Mouse (Mus musculus): Measurements from ENCODE around the gene Nab2. TPM values are rescaled to one million over a fixed set of nuclear protein-coding genes. Genes with fewer than 3 reads are reported as not detected.
A peak's percentile ranks its signal among the peaks of the same experiment; 100 is the strongest.

The Nab2 gene
- polyA plus RNA-seq, 1 experiment from 2014 or later: 5.5 TPM

DNA sequence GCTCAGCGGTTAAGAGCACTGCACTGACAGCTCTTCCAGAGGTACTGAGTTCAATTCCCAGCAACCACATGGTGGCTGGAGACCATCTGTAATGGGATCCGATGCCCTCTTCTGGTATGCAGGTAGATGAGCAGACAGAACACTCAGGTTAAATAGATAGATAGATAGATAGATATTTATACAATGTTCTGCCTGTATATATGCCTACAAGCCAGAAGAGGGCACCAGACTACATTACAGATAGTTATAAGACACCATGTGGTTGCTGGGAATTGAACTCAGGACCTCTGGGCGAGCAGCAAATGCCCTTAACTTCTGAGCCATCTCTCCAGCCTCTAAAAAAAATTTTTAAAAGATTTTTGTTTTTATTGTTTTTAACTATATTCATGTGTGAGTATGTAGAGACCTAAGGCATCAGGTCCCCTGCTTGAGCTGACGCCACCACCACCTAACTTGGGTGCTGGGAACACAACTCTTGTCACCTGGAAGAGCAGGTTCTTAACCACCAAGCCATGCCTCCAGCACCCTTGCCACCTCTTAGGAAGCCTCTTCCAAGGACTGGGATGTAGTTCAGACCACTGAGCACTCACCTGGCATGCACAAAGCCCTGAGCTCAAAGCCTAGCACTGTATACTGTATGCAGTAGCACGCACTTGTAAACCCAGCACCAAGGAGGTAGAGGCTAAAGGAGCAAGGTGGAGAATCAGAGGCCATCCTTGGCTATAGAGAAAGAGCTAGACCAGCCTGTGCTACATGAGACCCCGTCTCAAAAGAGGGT lies 44.7 kb downstream of the Nab2 start:
- ATAC-seq (replicated peaks; ENCODE audit: low FRiP score) (no peak), DNase-seq (ENCODE audit: low spot score) (no peak)
- no peak overlapping the region for H3K4me3 ChIP-seq (ENCODE audit: low read depth, low read length)
- no peaks in the 10 kb centered on the region for H3K36me3 ChIP-seq (ENCODE audit: control insufficient read depth, insufficient read depth, low read length)
- H3K4me1 ChIP-seq (replicated peaks; ENCODE audit: control insufficient read depth, insufficient read depth, low read length): peaks cover 11% of the 10 kb centered on the region
- H3K27me3 ChIP-seq (ENCODE audit: control insufficient read depth, insufficient read depth, low read length): no peaks in the 10 kb centered on the region
- no peak overlapping the region for H3K9ac ChIP-seq (ENCODE audit: low read length)
- H3K9me3 ChIP-seq (ENCODE audit: control insufficient read depth, low read length): peaks cover 4% of the 10 kb centered on the region; the same call in 1 of the 2 replicates
- no peak overlapping the region for H3K27ac ChIP-seq (ENCODE audit: low read depth, low read length)
- WGBS: 95% methylated on average over 6 of the region's 6 CpGs
- no peak overlapping the region for H3K4me2 ChIP-seq (ENCODE audit: low read depth, low read length, severe bottlenecking)

- Histone ChIP-seq H3K27me3 (ENCODE audit: control insufficient read depth, insufficient read depth, low read length) (no peaks in the 10 kb centered on the region), H3K4me3 (ENCODE audit: low read depth, low read length) (no peak overlapping the region), H3K4me2 (ENCODE audit: low read depth, low read length, severe bottlenecking) (no peak overlapping the region), H3K36me3 (ENCODE audit: control insufficient read depth, insufficient read depth, low read length) (no peaks in the 10 kb centered on the region), H3K4me1 (replicated peaks; ENCODE audit: control insufficient read depth, insufficient read depth, low read length) (peaks cover 11% of the 10 kb centered on the region), H3K9ac (ENCODE audit: low read length) (no peak overlapping the region), H3K27ac (ENCODE audit: low read depth, low read length) (no peak overlapping the region; the same call in 1 of the 2 replicates), H3K9me3 (ENCODE audit: control insufficient read depth, low read length) (peaks cover 4% of the 10 kb centered on the region; the same call in 1 of the 2 replicates)
- ATAC-seq (replicated peaks; ENCODE audit: low FRiP score) (no peak), DNase-seq (ENCODE audit: low spot score) (no peak)
- WGBS: 64% methylated on average over 4 of the region's 4 CpGs
Measured at GRCm38 (mm10) chr10:127622661-127623060, 45.7 kb downstream of the Nab2 start.

GRCm38 (mm10) chr10:127622057-127622392 lies 46.3 kb downstream of the Nab2 start:
- peak overlapping the region; percentile 68 for H3K27ac ChIP-seq (ENCODE audit: low read depth, low read length)
- H3K4me1 ChIP-seq (replicated peaks; ENCODE audit: control insufficient read depth, insufficient read depth, low read length): peaks cover 13% of the 10 kb centered on the region
- no peaks in the 10 kb centered on the region for H3K27me3 ChIP-seq (ENCODE audit: control insufficient read depth, insufficient read depth, low read length)
- H3K9ac ChIP-seq (ENCODE audit: low read length): peak overlapping the region; percentile 43
- H3K4me2 ChIP-seq (ENCODE audit: low read depth, low read length, severe bottlenecking): peak overlapping the region; percentile 47
- peak; percentile 9; the same call in 1 of the 2 replicates for ATAC-seq (replicated peaks; ENCODE audit: low FRiP score)
- under 1% methylated on average over 13 of the region's 13 CpGs for WGBS
- peak; percentile 74 for DNase-seq (ENCODE audit: low spot score)
- peak overlapping the region; percentile 74 for H3K4me3 ChIP-seq (ENCODE audit: low read depth, low read length)
- no peaks in the 10 kb centered on the region for H3K36me3 ChIP-seq (ENCODE audit: control insufficient read depth, insufficient read depth, low read length)
- peaks cover 4% of the 10 kb centered on the region; the same call in 1 of the 2 replicates for H3K9me3 ChIP-seq (ENCODE audit: control insufficient read depth, low read length)

GRCm38 (mm10) chr10:127621191-127622056 lies 46.9 kb downstream of the Nab2 start:
- Histone ChIP-seq H3K36me3 (ENCODE audit: control insufficient read depth, insufficient read depth, low read length) (no peaks in the 10 kb centered on the region), H3K9ac (ENCODE audit: low read length) (peak overlapping the region; percentile 43), H3K9me3 (ENCODE audit: control insufficient read depth, low read length) (peaks cover 1% of the 10 kb centered on the region; the same call in 1 of the 2 replicates), H3K4me3 (ENCODE audit: low read depth, low read length) (peak overlapping the region; percentile 74), H3K4me1 (replicated peaks; ENCODE audit: control insufficient read depth, insufficient read depth, low read length) (peaks cover 13% of the 10 kb centered on the region), H3K4me2 (ENCODE audit: low read depth, low read length, severe bottlenecking) (peak overlapping the region; percentile 47), H3K27me3 (ENCODE audit: control insufficient read depth, insufficient read depth, low read length) (no peaks in the 10 kb centered on the region), H3K27ac (ENCODE audit: low read depth, low read length) (peak overlapping the region; percentile 68)
- WGBS: under 1% methylated on average over 38 of the region's 39 CpGs
- peak; percentile 88 for ATAC-seq (replicated peaks; ENCODE audit: low FRiP score)
- DNase-seq (ENCODE audit: low spot score): peak; percentile 94

DNA sequence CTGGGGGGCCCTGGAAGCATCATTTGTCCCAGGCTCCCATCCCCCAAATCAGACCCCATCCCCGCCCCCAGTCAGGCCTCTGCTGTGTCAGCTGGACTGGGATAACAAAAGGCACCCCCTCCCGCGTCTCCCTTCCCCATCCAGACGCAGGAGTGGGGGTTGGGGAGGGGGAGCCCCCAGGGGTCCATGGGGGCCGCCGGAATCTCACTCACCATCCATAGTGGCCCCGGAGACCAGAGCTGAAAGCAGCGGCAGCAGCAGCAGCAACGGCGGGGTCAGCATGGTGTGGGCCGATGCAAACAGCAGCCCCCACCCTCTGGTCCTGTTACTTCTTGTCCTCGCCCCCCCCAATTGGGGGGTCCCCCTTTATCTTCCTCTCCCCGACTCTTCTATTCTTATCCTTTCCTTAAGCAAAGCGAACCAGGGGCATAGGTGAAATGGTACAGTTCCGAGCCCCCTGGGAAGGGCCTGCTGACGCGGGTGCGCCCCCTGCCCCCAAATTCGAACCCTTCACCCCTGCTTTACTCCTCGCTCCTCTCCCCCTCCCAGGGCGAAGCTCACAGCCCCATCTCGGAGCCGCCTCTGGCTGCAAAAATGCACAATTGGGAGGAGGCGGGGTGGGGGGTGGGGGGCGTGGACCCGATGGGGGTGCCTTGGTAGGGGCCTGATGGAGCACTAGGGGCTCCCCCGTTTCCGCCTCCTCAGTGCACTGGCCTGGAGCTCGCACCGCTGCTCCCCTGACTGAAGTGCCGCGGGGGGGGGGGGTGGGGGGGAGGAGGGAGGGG lies 47.8 kb downstream of the Nab2 start, which contains the start of gene Lrp1:
Gene Lrp1 (minus strand): TSS at position 743 of the 785 bp plus-strand sequence.
- H3K36me3 ChIP-seq (ENCODE audit: control insufficient read depth, insufficient read depth, low read length): no peaks in the 10 kb centered on the region
- H3K27me3 ChIP-seq (ENCODE audit: control insufficient read depth, insufficient read depth, low read length): no peaks in the 10 kb centered on the region
- ATAC-seq (replicated peaks; ENCODE audit: low FRiP score): peak; percentile 77
- 1% methylated on average over 26 of the region's 32 CpGs for WGBS
- peaks cover 15% of the 10 kb centered on the region for H3K4me1 ChIP-seq (replicated peaks; ENCODE audit: control insufficient read depth, insufficient read depth, low read length)
- H3K4me2 ChIP-seq (ENCODE audit: low read depth, low read length, severe bottlenecking): peak within 1 kb of the TSS; percentile 47
- H3K4me3 ChIP-seq (ENCODE audit: low read depth, low read length): peak within 1 kb of the TSS; percentile 74
- DNase-seq (ENCODE audit: low spot score): peak; percentile 75
- no peaks in the 10 kb centered on the region for H3K9me3 ChIP-seq (ENCODE audit: control insufficient read depth, low read length)
- peak within 1 kb of the TSS; percentile 80 for H3K27ac ChIP-seq (ENCODE audit: low read depth, low read length)
- peak within 1 kb of the TSS; percentile 82 for H3K9ac ChIP-seq (ENCODE audit: low read length)

GRCm38 (mm10) chr10:127619941-127620405 lies 48.4 kb downstream of the Nab2 start:
- ATAC-seq (replicated peaks; ENCODE audit: low FRiP score): peak; percentile 9
- H3K4me1 ChIP-seq (replicated peaks; ENCODE audit: control insufficient read depth, insufficient read depth, low read length): peaks cover 16% of the 10 kb centered on the region
- H3K36me3 ChIP-seq (ENCODE audit: control insufficient read depth, insufficient read depth, low read length): no peaks in the 10 kb centered on the region
- no peaks in the 10 kb centered on the region for H3K27me3 ChIP-seq (ENCODE audit: control insufficient read depth, insufficient read depth, low read length)
- H3K9ac ChIP-seq (ENCODE audit: low read length): peak overlapping the region; percentile 82
- H3K27ac ChIP-seq (ENCODE audit: low read depth, low read length): peak overlapping the region; percentile 80
- H3K4me2 ChIP-seq (ENCODE audit: low read depth, low read length, severe bottlenecking): peak overlapping the region; percentile 47
- H3K9me3 ChIP-seq (ENCODE audit: control insufficient read depth, low read length): no peaks in the 10 kb centered on the region
- peak; percentile 73 for DNase-seq (ENCODE audit: low spot score)
- H3K4me3 ChIP-seq (ENCODE audit: low read depth, low read length): peak overlapping the region; percentile 74
- under 1% methylated on average over 12 of the region's 12 CpGs for WGBS

DNA sequence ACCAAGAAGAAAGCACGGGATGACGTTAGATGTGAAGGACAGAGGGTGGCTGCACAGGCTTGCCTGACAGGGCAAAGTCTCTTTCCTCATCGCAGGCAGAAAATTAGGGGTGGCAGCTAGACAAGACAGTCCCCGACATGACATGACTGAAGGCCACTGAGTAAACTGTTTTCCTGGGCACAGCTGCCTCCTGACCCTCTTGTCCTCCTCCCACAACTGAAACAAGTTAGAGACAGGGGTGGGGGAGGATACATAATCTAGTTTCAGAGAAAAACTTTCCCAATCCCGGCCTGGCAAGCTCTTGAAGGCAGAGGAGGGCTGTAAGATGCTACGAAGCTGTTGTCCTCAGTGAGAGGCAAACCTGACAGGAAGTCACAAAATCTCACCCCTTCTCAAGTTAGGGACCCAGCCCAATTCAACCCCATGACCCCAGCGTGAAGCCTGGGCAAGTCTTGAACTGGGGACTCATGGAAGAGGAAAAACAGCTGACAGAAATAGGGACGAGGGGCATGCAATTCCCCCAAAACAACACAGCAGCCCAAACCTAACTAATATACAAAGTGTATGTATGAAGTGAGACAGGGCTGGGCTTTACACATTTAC lies 49.1 kb downstream of the Nab2 start:
- Histone ChIP-seq H3K36me3 (ENCODE audit: control insufficient read depth, insufficient read depth, low read length) (no peaks in the 10 kb centered on the region), H3K4me3 (ENCODE audit: low read depth, low read length) (peak overlapping the region; percentile 74), H3K9ac (ENCODE audit: low read length) (peak overlapping the region; percentile 82; the same call in 1 of the 2 replicates), H3K4me2 (ENCODE audit: low read depth, low read length, severe bottlenecking) (peak overlapping the region; percentile 47), H3K27ac (ENCODE audit: low read depth, low read length) (no peak overlapping the region), H3K27me3 (ENCODE audit: control insufficient read depth, insufficient read depth, low read length) (no peaks in the 10 kb centered on the region), H3K4me1 (replicated peaks; ENCODE audit: control insufficient read depth, insufficient read depth, low read length) (peaks cover 22% of the 10 kb centered on the region), H3K9me3 (ENCODE audit: control insufficient read depth, low read length) (no peaks in the 10 kb centered on the region)
- no peak for DNase-seq (ENCODE audit: low spot score)
- 30% methylated on average over 8 of the region's 8 CpGs for WGBS
- ATAC-seq (replicated peaks; ENCODE audit: low FRiP score): no peak
